Mouse (Mus musculus) mammary gland, adult 2 months (tissue): ENCODE results near the gene Olfr1260. TPM values are rescaled to one million over a fixed set of nuclear protein-coding genes. Genes with fewer than 3 reads are reported as not detected.

Experiments used
- polyA plus RNA-seq: library from polyadenylated mRNA; depleted of rRNA; stranded (reverse); fragments of >200 nt; gene quantifications from 2 replicates; pipeline ENCODE4 v1.2.3, GENCODE M21; 2012; ENCODE audit warnings: low replicate concordance; rRNA removed

Gene Olfr1260
- polyA plus RNA-seq = not detected in 2 replicates

GRCm38 (mm10) chr2:89974184-89974583 lies at the start of gene Olfr1260:
TSS of gene Olfr1260 (plus strand) at chr2:89974340.

GRCm38 (mm10) chr2:89927009-89927408 lies 47.1 kb upstream of the Olfr1260 start, which contains the start of gene Olfr1258:
TSS of gene Olfr1258 (plus strand) at chr2:89927309.

DNA sequence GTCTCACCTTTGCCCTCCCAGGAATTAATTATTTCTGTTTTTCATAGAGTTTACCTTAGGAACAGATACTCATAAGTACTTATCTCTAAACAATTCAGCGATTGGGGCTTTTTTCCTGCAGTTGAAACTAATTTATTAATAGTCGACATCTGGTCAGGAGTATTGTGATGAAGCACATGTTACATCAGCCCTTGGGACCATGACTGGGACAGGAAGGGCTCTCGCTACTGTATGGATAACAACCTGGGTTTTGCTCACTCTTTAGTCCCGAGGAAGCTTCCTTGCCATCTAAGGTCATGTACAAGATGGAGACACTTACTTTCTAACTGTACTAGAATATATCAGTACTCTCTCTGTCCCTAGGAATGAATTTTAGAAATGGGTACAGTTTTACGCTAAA lies 25.6 kb upstream of the Olfr1260 start, which contains the start of gene Olfr1259:
Gene Olfr1259, minus strand, starts transcription at position 101 of the 400 bp plus-strand sequence.

GRCm38 (mm10) chr2:89990921-89991320 lies 16.8 kb downstream of the Olfr1260 start, which contains the start of gene Olfr1261:
TSS of gene Olfr1261 (plus strand) at chr2:89991221.

DNA sequence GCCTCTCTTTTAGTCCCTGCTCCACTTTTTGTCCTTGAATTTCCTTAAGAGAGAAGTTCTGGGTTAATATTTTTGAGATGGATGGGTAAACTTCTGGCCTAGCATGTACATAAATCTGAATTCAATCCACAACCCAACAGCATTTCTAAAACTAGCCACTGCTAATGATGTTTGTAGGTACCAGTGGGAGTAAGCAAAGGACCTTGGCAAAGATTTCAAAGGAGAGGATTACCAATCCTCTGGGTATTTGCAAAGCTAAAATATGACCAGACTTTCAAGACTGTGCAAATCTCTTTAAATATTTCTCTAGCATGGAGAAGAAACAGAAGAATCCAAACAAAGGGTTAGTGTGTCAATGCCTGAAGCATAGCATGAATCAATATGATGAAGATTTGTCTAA lies 25.7 kb downstream of the Olfr1260 start, which contains the start of gene Olfr1262:
Gene Olfr1262, plus strand, starts transcription at position 301 of the 400 bp plus-strand sequence.

GRCm38 (mm10) chr2:90011831-90012230 lies 37.7 kb downstream of the Olfr1260 start, which contains the start of gene Olfr1263:
TSS of gene Olfr1263 (plus strand) at chr2:90012131.

GRCm38 (mm10) chr2:90025477-90025876 lies 51.3 kb downstream of the Olfr1260 start, which contains the start of gene Olfr1264:
TSS of gene Olfr1264 (minus strand) at chr2:90025577.

Other genes starting within 250 kb of the Olfr1260 start
- gene Olfr1252, start 249.3 kb upstream of the Olfr1260 start, polyA plus RNA-seq = not detected in 2 replicates
- not detected in 2 replicates for gene Olfr1253, start 217.2 kb upstream of the Olfr1260 start, polyA plus RNA-seq
- gene Olfr1254, start 180.7 kb upstream of the Olfr1260 start, polyA plus RNA-seq = not detected in 2 replicates
- gene Olfr1255, start 162.3 kb upstream of the Olfr1260 start, polyA plus RNA-seq = not detected in 2 replicates
- gene Olfr1256, start 132.8 kb upstream of the Olfr1260 start, polyA plus RNA-seq = not detected in 2 replicates
- gene Olfr48, start 126.1 kb upstream of the Olfr1260 start, polyA plus RNA-seq = not detected in 2 replicates
- not detected in 2 replicates for gene Olfr1257, start 95.9 kb upstream of the Olfr1260 start, polyA plus RNA-seq
- gene Olfr1258, start 47.0 kb upstream of the Olfr1260 start, polyA plus RNA-seq = not detected in 2 replicates
- not detected in 2 replicates for gene Olfr1259, start 25.7 kb upstream of the Olfr1260 start, polyA plus RNA-seq
- gene Olfr1261, start 16.9 kb downstream of the Olfr1260 start, polyA plus RNA-seq = not detected in 2 replicates
- gene Olfr1262, start 25.8 kb downstream of the Olfr1260 start, polyA plus RNA-seq = not detected in 2 replicates
- gene Olfr1263, start 37.8 kb downstream of the Olfr1260 start, polyA plus RNA-seq = not detected in 2 replicates
- not detected in 2 replicates for gene Olfr1264, start 51.2 kb downstream of the Olfr1260 start, polyA plus RNA-seq
- not detected in 2 replicates for gene Olfr1265, start 61.0 kb downstream of the Olfr1260 start, polyA plus RNA-seq
- gene Olfr140, start 89.3 kb downstream of the Olfr1260 start, polyA plus RNA-seq = not detected in 2 replicates
- not detected in 2 replicates for gene Olfr1269, start 147.1 kb downstream of the Olfr1260 start, polyA plus RNA-seq
- gene Olfr32, start 168.0 kb downstream of the Olfr1260 start, polyA plus RNA-seq = not detected in 2 replicates
- gene Olfr1270, start 178.8 kb downstream of the Olfr1260 start, polyA plus RNA-seq = not detected in 2 replicates